Mouse (Mus musculus) cerebellum, adult 2 months (tissue): ENCODE results near the gene Vamp3.

Experiments
- CTCF ChIP-seq: fragments of 200-500 bp; IDR thresholded peaks from 2 replicates; pipeline ENCODE4 v1.5.1; 2011; ENCODE audit warnings: low read depth, mild to moderate bottlenecking, control low read depth, low read length, moderate library complexity, borderline replicate concordance; ENCODE audit not compliant: insufficient read depth
- POLR2A ChIP-seq: fragments of 200-500 bp; IDR thresholded peaks from 2 replicates; pipeline ENCODE4 v1.6.1; 2011; ENCODE audit warnings: low read length, control low read depth, borderline replicate concordance; ENCODE audit not compliant: insufficient read depth

- TF ChIP-seq CTCF, result no peak
- no peak for TF ChIP-seq POLR2A
These were observed 6.6 kb downstream of the Vamp3 start for GRCm38 (mm10) chr4:151051162-151051561.
